Mouse (Mus musculus): Measurements from ENCODE around the gene Zfp526.

- TF ChIP-seq POLR2A (IDR thresholded peaks at IDR 0.05; ENCODE audit: borderline replicate concordance, extremely low read depth, low read depth, low read length) (0 out of 2 replicates have a peak, but pooled peaks have one; percentile 25), CTCF (IDR thresholded peaks at IDR 0.05; ENCODE audit: insufficient read depth, low read length) (no peak)
Observed at GRCm38 (mm10) chr7:25251822-25252221, 30.6 kb downstream of the Zfp526 start.
